Mouse (Mus musculus) neural tube, embryonic 11.5 days (tissue): Measurements from ENCODE around the gene Erc1. TPM values are rescaled to one million over a fixed set of nuclear protein-coding genes. Genes with fewer than 3 reads are reported as not detected.

Experiments used
- ATAC-seq: fragments of 200-750 bp; cut with Nextera tagmentation; 2 replicates; pipeline ENCODE4 v1.8.0; 2017; ENCODE audit warnings: moderate number of reproducible peaks, mild to moderate bottlenecking, moderate TSS enrichment, moderate library complexity; ENCODE audit not compliant: insufficient read depth, low FRiP score, low TSS enrichment
- DNase-seq: peaks from one replicate; pipeline ENCODE4 v3.0.0-alpha.2; 2015; ENCODE audit warnings: low spot score
- H3K27ac ChIP-seq: fragments of 300-500 bp; sonication (generic); 2 replicates; pipeline ENCODE4 v1.5.1; 2014; ENCODE audit warnings: low read depth, mild to moderate bottlenecking, low read length
- H3K27me3 ChIP-seq: fragments of 300-500 bp; sonication (generic); 2 replicates; pipeline ENCODE4 v1.6.1; 2014; ENCODE audit warnings: mild to moderate bottlenecking, low read length, mixed read lengths; ENCODE audit not compliant: control insufficient read depth, insufficient read depth
- H3K36me3 ChIP-seq: fragments of 300-500 bp; sonication (generic); 2 replicates; pipeline ENCODE4 v1.6.1; 2014; ENCODE audit warnings: mild to moderate bottlenecking, low read length, moderate library complexity, mixed read lengths; ENCODE audit not compliant: control insufficient read depth, insufficient read depth
- H3K4me1 ChIP-seq: fragments of 300-500 bp; sonication (generic); 2 replicates; pipeline ENCODE4 v1.6.1; 2014; ENCODE audit warnings: low read length, mixed read lengths; ENCODE audit not compliant: control insufficient read depth, insufficient read depth
- H3K4me2 ChIP-seq: fragments of 300-500 bp; sonication (generic); 2 replicates; pipeline ENCODE4 v1.6.1; 2014; ENCODE audit warnings: low read depth, mild to moderate bottlenecking, moderate library complexity
- H3K4me3 ChIP-seq: fragments of 300-500 bp; sonication (generic); 2 replicates; pipeline ENCODE4 v1.5.1; 2014; ENCODE audit warnings: low read depth, low read length
- H3K9ac ChIP-seq: fragments of 300-500 bp; sonication (generic); 2 replicates; pipeline ENCODE4 v1.6.1; 2014; ENCODE audit warnings: mild to moderate bottlenecking, low read length
- H3K9me3 ChIP-seq: fragments of 300-500 bp; sonication (generic); 2 replicates; pipeline ENCODE4 v1.6.1; 2016; ENCODE audit warnings: low read length; ENCODE audit not compliant: control insufficient read depth
- WGBS: fragments of 180-500 bp; shearing (Covaris S2); extraction: QIAGEN DNeasy Blood & Tissue Kit; methylation state at CpG from one replicate; pipeline ENCODE4 v1.1.7; 2014; 5-methylcytosine and 5-hydroxymethylcytosine counted together
- polyA plus RNA-seq: library from polyadenylated mRNA; unstranded; fragments of >200 nt; fragmentation: Nextera tagmentation; extraction: Ambion mirVana; gene quantifications from 2 replicates; pipeline ENCODE4 v1.2.1, GENCODE M21; 2014

Erc1 gene
- 32.9 and 33.1 TPM in 2 replicates for polyA plus RNA-seq

DNA sequence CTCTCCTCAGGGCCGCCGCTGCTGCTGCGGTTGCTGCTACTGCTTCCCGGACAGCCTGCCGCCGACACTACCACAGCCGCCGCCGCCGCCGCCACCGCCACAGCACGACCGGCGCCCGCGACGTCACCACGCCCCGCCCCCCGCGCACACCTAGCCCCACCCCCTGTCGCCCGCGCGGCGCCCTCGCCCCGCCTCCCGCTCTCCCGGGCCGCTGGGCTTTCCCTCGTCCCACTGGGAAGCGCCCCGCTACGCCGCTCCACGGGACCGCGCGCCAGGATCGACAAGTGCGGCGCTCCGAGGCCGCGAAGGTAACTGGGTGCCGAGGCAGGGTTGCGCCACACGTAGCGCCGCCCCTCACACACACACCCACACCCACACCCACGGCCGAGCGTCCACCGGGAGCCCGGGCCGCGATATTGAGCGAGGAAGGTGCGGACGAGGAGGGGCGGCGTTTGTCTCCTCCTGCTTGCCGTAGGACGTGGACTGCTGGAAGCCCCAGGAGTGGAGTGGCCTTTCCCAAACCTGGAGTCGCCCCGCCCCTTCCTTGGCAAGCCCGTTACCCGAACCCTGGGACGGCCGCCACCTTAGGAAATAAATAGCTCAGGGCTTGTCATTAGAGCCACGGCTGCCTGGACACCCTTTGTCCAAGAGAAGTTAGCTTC, at the start of gene Erc1:
Gene Erc1 (minus strand): TSS at position 134 of the 662 bp plus-strand sequence.
- H3K27ac ChIP-seq: peak within 1 kb of the TSS; percentile 92
- under 1% methylated on average over 47 of the region's 73 CpGs for WGBS
- no peaks in the 10 kb centered on the region for H3K9me3 ChIP-seq
- DNase-seq (peak; percentile 94), ATAC-seq (peak; percentile 92)
- peak within 1 kb of the TSS; percentile 70 for H3K4me2 ChIP-seq
- peak within 1 kb of the TSS; percentile 86 for H3K9ac ChIP-seq
- peaks cover 8% of the 10 kb centered on the region for H3K4me1 ChIP-seq
- peak within 1 kb of the TSS; percentile 89 for H3K4me3 ChIP-seq
- H3K36me3 ChIP-seq: no peaks in the 10 kb centered on the region
- H3K27me3 ChIP-seq: no peaks in the 10 kb centered on the region

DNA sequence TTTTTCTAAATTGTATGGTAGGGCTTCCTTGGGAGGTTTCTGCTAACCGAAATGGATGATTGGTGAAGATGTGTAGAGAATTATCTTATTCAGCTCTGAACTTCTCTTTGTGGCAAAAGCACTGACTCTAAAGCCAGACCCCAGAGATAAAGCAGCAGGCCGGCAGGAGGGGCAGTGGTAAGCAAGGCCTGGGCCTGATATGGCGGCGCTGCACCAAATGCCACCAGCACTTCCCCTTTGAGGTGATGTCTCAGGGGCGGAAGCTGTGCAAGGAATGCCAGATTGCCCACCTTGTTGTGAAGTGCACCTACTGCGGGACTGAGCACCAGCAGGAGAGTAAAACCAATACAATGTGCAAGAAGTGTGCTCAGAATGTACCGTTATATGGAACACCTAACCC, 44.7 kb upstream of the Erc1 start:
- no peaks in the 10 kb centered on the region for H3K4me1 ChIP-seq
- no peak for ATAC-seq
- no peak overlapping the region for H3K27ac ChIP-seq
- H3K27me3 ChIP-seq: no peaks in the 10 kb centered on the region
- DNase-seq: no peak
- no peaks in the 10 kb centered on the region for H3K9me3 ChIP-seq
- no peak overlapping the region for H3K4me2 ChIP-seq
- no peak overlapping the region for H3K4me3 ChIP-seq
- H3K36me3 ChIP-seq: no peaks in the 10 kb centered on the region
- H3K9ac ChIP-seq: no peak overlapping the region
- WGBS: 87% methylated on average over 7 of the region's 7 CpGs

DNA sequence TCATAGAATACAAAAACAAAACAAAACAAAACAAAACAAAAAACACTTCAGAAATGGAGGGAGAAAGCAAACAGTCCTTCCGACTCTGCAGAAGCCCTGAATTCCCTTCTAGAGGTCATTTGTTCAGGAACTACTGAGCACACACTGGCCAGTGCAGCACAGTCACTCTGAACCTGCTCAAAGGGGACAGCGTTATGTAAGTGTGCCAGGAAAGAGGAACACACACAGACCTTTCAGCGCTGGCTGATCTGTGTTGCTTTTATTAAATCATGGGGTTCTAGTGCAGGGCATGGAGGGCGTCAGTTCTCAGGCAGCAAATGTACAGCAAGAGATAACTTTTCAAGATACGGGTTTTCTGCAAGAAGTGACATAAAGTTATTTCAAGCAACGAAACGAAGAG, 35.2 kb upstream of the Erc1 start:
- ATAC-seq (no peak), DNase-seq (no peak)
- H3K9me3 ChIP-seq: no peaks in the 10 kb centered on the region
- H3K4me1 ChIP-seq: no peaks in the 10 kb centered on the region
- no peak overlapping the region for H3K4me2 ChIP-seq
- no peak overlapping the region for H3K9ac ChIP-seq
- H3K4me3 ChIP-seq: no peak overlapping the region
- no peaks in the 10 kb centered on the region for H3K36me3 ChIP-seq
- no peak overlapping the region for H3K27ac ChIP-seq
- 81% methylated on average over 7 of the region's 7 CpGs for WGBS
- H3K27me3 ChIP-seq: no peaks in the 10 kb centered on the region

DNA sequence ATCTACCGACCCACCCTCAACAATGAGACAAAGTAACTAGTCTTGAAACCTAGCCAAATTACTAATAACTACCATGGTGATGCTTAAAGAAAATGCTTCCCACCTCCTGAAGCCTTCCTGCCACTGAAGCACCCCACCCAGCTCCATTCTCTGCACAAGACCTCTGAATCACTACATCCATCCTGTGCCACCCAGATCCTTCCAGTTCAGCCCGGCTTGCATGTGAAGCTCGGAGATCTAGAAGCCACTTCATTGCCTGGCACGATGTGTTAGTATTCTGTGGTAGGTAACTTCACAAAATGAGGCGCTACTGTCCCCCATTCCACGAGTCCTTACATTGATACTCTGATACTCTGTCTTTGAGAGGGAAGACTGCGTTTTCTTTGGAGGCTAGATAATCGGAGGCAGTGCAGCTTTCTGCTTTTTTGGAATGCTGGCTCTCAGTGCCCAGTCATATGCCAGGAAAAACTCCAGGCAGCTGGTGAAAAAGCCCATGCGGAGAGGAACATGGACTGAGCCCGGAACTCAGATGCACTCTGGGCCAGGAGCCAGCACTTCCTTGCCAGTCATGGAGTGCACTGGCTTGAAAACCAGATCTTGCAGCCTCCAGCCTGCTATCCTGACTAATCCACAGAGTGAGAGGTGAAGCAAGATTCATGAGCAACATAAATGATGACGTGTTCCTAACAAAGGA, 16.5 kb upstream of the Erc1 start:
- Histone ChIP-seq H3K4me2 (no peak overlapping the region), H3K36me3 (no peaks in the 10 kb centered on the region), H3K27ac (no peak overlapping the region), H3K9ac (no peak overlapping the region), H3K9me3 (no peaks in the 10 kb centered on the region), H3K27me3 (no peaks in the 10 kb centered on the region), H3K4me3 (no peak overlapping the region), H3K4me1 (peaks cover 2% of the 10 kb centered on the region; the same call in 1 of the 2 replicates)
- no peak for ATAC-seq
- 92% methylated on average over 11 of the region's 11 CpGs for WGBS
- no peak for DNase-seq

DNA sequence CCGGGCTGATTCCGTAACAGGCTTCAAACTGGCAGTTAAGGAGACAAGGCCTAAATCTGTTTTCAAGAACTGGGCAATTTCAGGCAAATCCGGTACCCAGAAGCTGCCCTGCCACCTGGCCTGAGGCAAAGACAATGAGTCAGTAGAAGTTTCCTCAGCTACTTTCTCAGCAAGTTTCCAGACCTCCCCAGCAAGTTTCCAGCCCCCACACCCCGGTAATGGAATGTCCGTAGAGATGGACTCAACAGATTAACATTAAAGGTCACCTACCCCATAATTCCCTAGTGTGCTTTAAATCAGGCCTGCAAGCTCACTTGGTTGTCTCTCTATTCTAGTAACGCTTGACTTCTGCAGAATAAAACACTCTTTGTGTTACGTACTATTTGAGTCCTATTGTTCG, 13.6 kb upstream of the Erc1 start:
- no peak overlapping the region for H3K9ac ChIP-seq
- no peak overlapping the region for H3K4me3 ChIP-seq
- H3K36me3 ChIP-seq: no peaks in the 10 kb centered on the region
- H3K27me3 ChIP-seq: no peaks in the 10 kb centered on the region
- H3K9me3 ChIP-seq: no peaks in the 10 kb centered on the region
- H3K4me2 ChIP-seq: no peak overlapping the region
- ATAC-seq: no peak
- peaks cover 2% of the 10 kb centered on the region; the same call in 1 of the 2 replicates for H3K4me1 ChIP-seq
- H3K27ac ChIP-seq: no peak overlapping the region
- 48% methylated on average over 8 of the region's 8 CpGs for WGBS
- DNase-seq: no peak

DNA sequence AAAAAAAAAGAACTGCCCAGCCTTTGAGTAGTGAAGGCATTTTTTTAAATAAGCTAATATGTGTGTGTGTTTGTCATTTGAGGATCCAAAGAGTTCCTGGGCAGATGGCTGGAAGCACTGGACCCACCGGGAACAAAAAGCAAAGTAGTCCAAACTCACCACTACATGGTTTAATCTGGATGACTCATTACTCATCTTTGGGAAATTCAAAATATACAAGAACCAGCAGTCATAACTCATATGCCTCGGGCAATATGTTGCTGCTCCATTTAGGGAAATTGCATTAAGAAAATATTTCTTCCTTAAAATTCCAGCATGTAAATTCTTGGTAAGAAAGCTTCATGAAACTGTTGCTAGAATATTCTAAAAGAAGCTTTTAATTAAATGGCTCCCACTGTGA, 12.3 kb upstream of the Erc1 start:
- no peak overlapping the region for H3K27ac ChIP-seq
- H3K27me3 ChIP-seq: no peaks in the 10 kb centered on the region
- no peak overlapping the region for H3K9ac ChIP-seq
- no peaks in the 10 kb centered on the region for H3K9me3 ChIP-seq
- no peaks in the 10 kb centered on the region for H3K36me3 ChIP-seq
- peaks cover 2% of the 10 kb centered on the region; the same call in 1 of the 2 replicates for H3K4me1 ChIP-seq
- no peak for ATAC-seq
- H3K4me3 ChIP-seq: no peak overlapping the region
- WGBS: 84% methylated on average over 2 of the region's 2 CpGs
- no peak overlapping the region for H3K4me2 ChIP-seq
- DNase-seq: no peak

DNA sequence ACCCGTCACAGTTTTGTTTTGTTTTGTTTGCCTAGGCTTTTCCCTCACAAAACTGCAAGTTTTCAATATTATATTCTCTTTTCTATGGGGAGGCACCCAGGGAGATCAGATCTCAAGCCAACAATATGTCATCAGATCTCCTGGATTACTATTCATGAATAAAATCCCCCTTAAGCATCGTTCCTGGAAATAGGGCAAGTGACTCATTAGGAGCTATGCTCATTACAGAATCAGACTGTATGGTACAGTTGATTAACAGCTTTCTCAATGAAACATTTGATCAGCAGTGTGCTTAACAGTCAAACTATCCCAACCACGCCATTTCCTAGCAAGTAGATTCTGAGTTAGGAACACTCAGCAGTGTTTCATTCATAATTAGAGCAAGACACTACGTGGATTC, 7.5 kb upstream of the Erc1 start:
- Histone ChIP-seq H3K27me3 (no peaks in the 10 kb centered on the region), H3K4me3 (no peak overlapping the region), H3K9ac (no peak overlapping the region), H3K27ac (no peak overlapping the region), H3K9me3 (no peaks in the 10 kb centered on the region), H3K36me3 (no peaks in the 10 kb centered on the region), H3K4me1 (no peaks in the 10 kb centered on the region), H3K4me2 (no peak overlapping the region)
- 89% methylated on average over 4 of the region's 4 CpGs for WGBS
- ATAC-seq: no peak
- no peak for DNase-seq

DNA sequence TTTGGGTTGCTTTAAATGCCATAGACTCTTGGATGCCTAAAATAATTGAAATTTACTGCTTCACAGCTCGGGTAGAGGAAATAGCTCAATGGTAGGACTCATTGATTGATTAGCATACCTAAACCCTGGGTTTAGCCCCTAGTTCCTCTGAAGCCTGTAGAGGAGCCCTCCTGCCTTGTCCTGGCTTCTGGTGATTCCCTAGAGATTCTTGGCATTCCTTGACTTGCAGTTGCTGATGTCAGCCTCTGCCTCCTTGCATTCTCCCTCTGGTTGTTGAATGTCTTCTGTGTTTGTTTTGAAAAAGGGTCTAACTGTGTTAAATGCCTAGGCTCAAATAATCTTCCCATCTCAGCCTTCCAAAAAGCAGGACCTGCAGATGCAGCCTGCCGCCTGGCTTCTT, 6.2 kb upstream of the Erc1 start:
- no peak overlapping the region for H3K9ac ChIP-seq

DNA sequence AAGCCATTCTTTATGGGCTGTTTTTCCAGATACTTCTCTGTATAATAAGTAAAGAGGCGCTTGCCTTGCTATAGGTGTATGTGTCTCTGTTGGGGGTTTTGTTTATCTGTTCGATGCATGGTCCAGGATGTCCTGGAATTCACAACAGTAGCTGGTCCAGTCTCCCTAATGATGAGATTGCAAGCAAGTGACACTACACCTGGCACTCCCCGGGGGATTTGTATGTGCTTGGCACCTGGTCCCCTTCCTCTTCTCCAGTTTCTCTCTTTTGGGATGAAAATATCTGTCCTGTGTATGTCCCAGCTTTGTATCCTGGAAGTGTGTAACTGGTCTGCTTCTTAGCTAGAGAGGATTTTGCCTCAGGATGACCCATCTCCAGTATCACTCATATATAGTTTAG, 1.9 kb upstream of the Erc1 start:
- H3K9ac ChIP-seq: no peak overlapping the region
- H3K36me3 ChIP-seq: no peaks in the 10 kb centered on the region
- no peak overlapping the region for H3K27ac ChIP-seq
- no peak overlapping the region for H3K4me2 ChIP-seq
- DNase-seq (no peak), ATAC-seq (no peak)
- H3K4me3 ChIP-seq: no peak overlapping the region
- WGBS: 93% methylated on average over 3 of the region's 3 CpGs
- peaks cover 8% of the 10 kb centered on the region for H3K4me1 ChIP-seq
- H3K27me3 ChIP-seq: no peaks in the 10 kb centered on the region
- H3K9me3 ChIP-seq: no peaks in the 10 kb centered on the region

More for the DNA sequence above, 6.2 kb upstream of the Erc1 start:
- peaks cover under 1% of the 10 kb centered on the region for H3K4me1 ChIP-seq
- H3K27me3 ChIP-seq: no peaks in the 10 kb centered on the region
- no peak overlapping the region for H3K27ac ChIP-seq
- no peak overlapping the region for H3K4me2 ChIP-seq
- no peak for ATAC-seq
- H3K9me3 ChIP-seq: no peaks in the 10 kb centered on the region
- no peaks in the 10 kb centered on the region for H3K36me3 ChIP-seq
- no peak for DNase-seq
- WGBS: 31% methylated on average over 2 of the region's 2 CpGs
- H3K4me3 ChIP-seq: no peak overlapping the region
